Mouse (Mus musculus) CH12.LX (cell line): ENCODE measurements at regions not wholly inside any gene's neighbourhood (a gene's known extent, or its start where the extent isn't known, plus 50 kb on each side); places are given as distances from the start of the nearest gene placed in this dataset.
"Not testable (repeated sequence)": the region's sequence is repeated elsewhere in the genome, so short reads cannot be mapped to it uniquely, and the experiment has no call there.

Experiments
- DNase-seq: peaks from one replicate; pipeline ENCODE4 v3.0.0-alpha.2; 2013; ENCODE audit errors: extremely low read depth
- H3K27ac ChIP-seq: 2 replicates; pipeline ENCODE4 v1.5.1; 2012; ENCODE audit warnings: low read depth, mild to moderate bottlenecking, control low read depth, moderate library complexity; ENCODE audit not compliant: insufficient read depth
- H3K27me3 ChIP-seq: replicated peaks from 2 replicates; pipeline ENCODE3; 2012; ENCODE audit warnings: inconsistent platforms
- H3K36me3 ChIP-seq, 2 experiments: replicated peaks in 1 of 2; 2 replicates each; pipeline versions ENCODE3 to v1.6.1; 2012; ENCODE audit warnings: inconsistent platforms in 1 of 2, low read length in 1 of 2, mild to moderate bottlenecking in 1 of 2, mixed read lengths in 1 of 2, moderate library complexity in 1 of 2; ENCODE audit not compliant: control insufficient read depth in 1 of 2, insufficient read depth in 1 of 2
- H3K4me1 ChIP-seq, 2 experiments: 2 replicates each; pipeline ENCODE4 v1.6.1; 2012; ENCODE audit warnings: inconsistent platforms in 1 of 2, moderate library complexity in 1 of 2; ENCODE audit not compliant: insufficient read depth in 2 of 2, control insufficient read depth in 1 of 2
- H3K4me2 ChIP-seq: 2 replicates; pipeline ENCODE4 v1.6.1; 2012; ENCODE audit warnings: low read depth, mild to moderate bottlenecking, control low read depth; ENCODE audit not compliant: poor library complexity, insufficient read depth, severe bottlenecking
- H3K4me3 ChIP-seq, 3 experiments: fragments of 150-350 bp in 1 of 3; sonication (generic) in 1 of 3; replicated peaks in 1 of 3; 2 replicates each; pipeline versions ENCODE3 to v1.5.1; 2011 to 2012; ENCODE audit warnings: low read depth in 2 of 3, low read length in 2 of 3, mild to moderate bottlenecking in 2 of 3, moderate library complexity in 2 of 3, control low read depth in 1 of 3, improper control_type of control experiment in 1 of 3, inconsistent platforms in 1 of 3, mixed read lengths in 1 of 3; ENCODE audit not compliant: poor library complexity in 1 of 3
- H3K79me2 ChIP-seq: replicated peaks from 2 replicates; pipeline ENCODE4 v1.6.1; 2012; ENCODE audit warnings: mild to moderate bottlenecking, moderate library complexity; ENCODE audit not compliant: control insufficient read depth, poor library complexity, insufficient read depth, severe bottlenecking; ENCODE audit errors: extremely low read depth
- H3K9ac ChIP-seq: 2 replicates; pipeline ENCODE4 v1.6.1; 2012; ENCODE audit warnings: low read depth, mild to moderate bottlenecking, control low read depth, moderate library complexity; ENCODE audit not compliant: insufficient read depth
- H3K9me3 ChIP-seq: replicated peaks from 2 replicates; pipeline ENCODE3; 2012; ENCODE audit warnings: low read length, inconsistent platforms, mixed read lengths
- CHD2 ChIP-seq: IDR thresholded peaks from 2 replicates; pipeline ENCODE4 v1.6.1; 2011; ENCODE audit warnings: low read length, improper control_type of control experiment
- CTCF ChIP-seq, 2 experiments: IDR thresholded peaks in 1 of 2; conservative IDR thresholded peaks in 1 of 2; 2 replicates each; pipeline ENCODE4 v1.5.1; 2011 to 2012; ENCODE audit warnings: low read depth in 2 of 2, low read length in 2 of 2, improper control_type of control experiment in 1 of 2, inconsistent platforms in 1 of 2, mild to moderate bottlenecking in 1 of 2, moderate library complexity in 1 of 2
- ELF1 ChIP-seq: IDR thresholded peaks from 2 replicates; pipeline ENCODE4 v1.6.1; 2014; ENCODE audit warnings: low read depth, mild to moderate bottlenecking, inconsistent platforms, low read length, improper control_type of control experiment
- ETS1 ChIP-seq: conservative IDR thresholded peaks from 2 replicates; pipeline ENCODE4 v1.6.1; 2012; ENCODE audit warnings: low read depth, mild to moderate bottlenecking, inconsistent platforms, low read length, improper control_type of control experiment, moderate library complexity
- GABPA ChIP-seq: IDR thresholded peaks from 2 replicates; pipeline ENCODE4 v1.6.1; 2012; ENCODE audit warnings: low read depth, low read length, improper control_type of control experiment, inconsistent platforms; ENCODE audit not compliant: insufficient replicate concordance
- JUN ChIP-seq: IDR thresholded peaks from 2 replicates; pipeline ENCODE4 v1.6.1; 2011; ENCODE audit warnings: low read depth, mild to moderate bottlenecking, low read length, improper control_type of control experiment, moderate library complexity; ENCODE audit not compliant: insufficient read depth
- JUND ChIP-seq: conservative IDR thresholded peaks from 2 replicates; pipeline ENCODE4 v1.6.1; 2011; ENCODE audit warnings: low read depth, low read length, improper control_type of control experiment
- KAT2A ChIP-seq: IDR thresholded peaks from 2 replicates; pipeline ENCODE4 v1.6.1; 2012; ENCODE audit warnings: low read length, improper control_type of control experiment, inconsistent platforms; ENCODE audit not compliant: insufficient replicate concordance
- MXI1 ChIP-seq: IDR thresholded peaks from 2 replicates; pipeline ENCODE4 v1.6.1; 2011; ENCODE audit warnings: mild to moderate bottlenecking, low read depth, low read length, improper control_type of control experiment
- MYC ChIP-seq: IDR thresholded peaks from 2 replicates; pipeline ENCODE4 v1.6.1; 2011; ENCODE audit warnings: low read depth, mild to moderate bottlenecking, improper control_type of control experiment, low read length
- NELFE ChIP-seq: IDR thresholded peaks from 2 replicates; pipeline ENCODE4 v1.6.1; 2011; ENCODE audit warnings: low read depth, low read length, improper control_type of control experiment
- PAX5 ChIP-seq: IDR thresholded peaks from 2 replicates; pipeline ENCODE4 v1.6.1; 2012; ENCODE audit warnings: low read length, inconsistent platforms, mixed read lengths
- POLR2A ChIP-seq: IDR thresholded peaks from 2 replicates; pipeline ENCODE4 v1.6.1; 2011; ENCODE audit warnings: low read depth, mild to moderate bottlenecking, improper control_type of control experiment, low read length
- RAD21 ChIP-seq: IDR thresholded peaks from 2 replicates; pipeline ENCODE4 v1.6.1; 2011; ENCODE audit warnings: low read depth, mild to moderate bottlenecking, low read length, improper control_type of control experiment, moderate library complexity
- SIN3A ChIP-seq: IDR thresholded peaks from 2 replicates; pipeline ENCODE4 v1.6.1; 2012; ENCODE audit warnings: low read length, improper control_type of control experiment, inconsistent platforms
- TBP ChIP-seq: conservative IDR thresholded peaks from 2 replicates; pipeline ENCODE4 v1.6.1; 2011; ENCODE audit warnings: low read depth, low read length, improper control_type of control experiment
- TCF12 ChIP-seq: IDR thresholded peaks from 2 replicates; pipeline ENCODE4 v1.6.1; 2014; ENCODE audit warnings: low read depth, mild to moderate bottlenecking, inconsistent platforms, low read length, improper control_type of control experiment
- USF1 ChIP-seq: IDR thresholded peaks from 2 replicates; pipeline ENCODE4 v1.6.1; 2014; ENCODE audit warnings: low read depth, mild to moderate bottlenecking, inconsistent platforms, low read length, improper control_type of control experiment
- USF2 ChIP-seq: conservative IDR thresholded peaks from 2 replicates; pipeline ENCODE4 v1.6.1; 2011; ENCODE audit warnings: low read depth, low read length, improper control_type of control experiment
- ZC3H11A ChIP-seq: IDR thresholded peaks from 2 replicates; pipeline ENCODE4 v1.6.1; 2012; ENCODE audit warnings: low read depth, mild to moderate bottlenecking, inconsistent platforms, low read length, improper control_type of control experiment
- ZKSCAN1 ChIP-seq: IDR thresholded peaks from 2 replicates; pipeline ENCODE4 v1.6.1; 2012; ENCODE audit warnings: low read depth, inconsistent platforms, low read length, improper control_type of control experiment, borderline replicate concordance
- dilution Hi-C: fragments of 300-500 bp; cut with MboI; formaldehyde crosslinking; loops from 2 replicates; pipeline ENCODE4 v1.14.3; 2020; ENCODE audit warnings: low sequenced_read_pairs; ENCODE audit not compliant: extremely low pct_unique_long_range_greater_than_20kb, extremely low pct_ligation_motif_present
- in situ Hi-C: fragments of 300-500 bp; cut with MboI; formaldehyde crosslinking; loops from 3 replicates; pipeline ENCODE4 v1.14.3; 2019; ENCODE audit warnings: low sequenced_read_pairs, low pct_ligation_motif_present, low pct_unique_long_range_greater_than_20kb, mixed read lengths

DNA sequence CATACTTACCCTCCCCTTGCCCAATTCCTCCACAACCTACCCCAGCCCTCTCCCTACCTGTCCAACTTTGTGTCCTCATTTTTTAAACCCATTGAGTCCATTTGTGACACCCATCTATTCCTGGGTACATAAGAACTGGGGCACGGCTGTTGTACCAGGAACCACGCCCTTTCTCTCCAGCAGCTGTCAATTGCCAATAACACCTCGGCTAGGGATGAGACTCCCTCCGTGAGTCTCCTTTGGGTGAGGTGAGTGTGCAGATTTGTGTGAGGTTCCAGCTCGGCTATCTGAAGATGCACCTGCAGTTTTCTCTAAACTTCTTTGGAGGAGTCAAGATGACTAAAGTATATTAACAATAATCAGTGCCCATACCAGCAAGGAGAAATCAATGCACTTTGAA, 167.2 kb upstream of the Frmd6 start:
- no peaks in the 10 kb centered on the region for H3K36me3 ChIP-seq
- H3K79me2 ChIP-seq, result no peaks in the 10 kb centered on the region
- no peak overlapping the region for H3K4me2 ChIP-seq
- no peaks in the 10 kb centered on the region for H3K27me3 ChIP-seq
- in situ Hi-C loops, result no loop called here
- H3K9me3 ChIP-seq, result no peaks in the 10 kb centered on the region
- TF ChIP-seq ETS1, result no peak
- TF ChIP-seq PAX5, result no peak
- TF ChIP-seq CHD2, result no peak
- TF ChIP-seq USF1, result no peak
- no peak for TF ChIP-seq RAD21
- TF ChIP-seq JUND, result no peak
- no peak for TF ChIP-seq POLR2A
- TF ChIP-seq TCF12, result no peak
- TF ChIP-seq NELFE, result no peak
- no peak for TF ChIP-seq TBP
- TF ChIP-seq CTCF (conservative IDR thresholded peaks at IDR 0.05 in 1 of 2, IDR thresholded peaks at IDR 0.05 in 1 of 2; ENCODE audit: low read depth in 2 of 2, low read length in 2 of 2), result no peak
- no peak for TF ChIP-seq GABPA
- TF ChIP-seq JUN, result no peak
- no peak for TF ChIP-seq USF2
- TF ChIP-seq SIN3A, result no peak
- TF ChIP-seq ZC3H11A, result no peak
- no peak for TF ChIP-seq ELF1
- no peak for TF ChIP-seq ZKSCAN1
- H3K27ac ChIP-seq, result no peak overlapping the region
- no peak for DNase-seq
- dilution Hi-C loops, result no loop called here
- H3K9ac ChIP-seq, result no peak overlapping the region
- peaks cover 0 to 13% of the 10 kb centered on the region in 2 experiments; a peak in 2 of 4 replicates for H3K4me1 ChIP-seq
- no peak overlapping the region for H3K4me3 ChIP-seq

DNA sequence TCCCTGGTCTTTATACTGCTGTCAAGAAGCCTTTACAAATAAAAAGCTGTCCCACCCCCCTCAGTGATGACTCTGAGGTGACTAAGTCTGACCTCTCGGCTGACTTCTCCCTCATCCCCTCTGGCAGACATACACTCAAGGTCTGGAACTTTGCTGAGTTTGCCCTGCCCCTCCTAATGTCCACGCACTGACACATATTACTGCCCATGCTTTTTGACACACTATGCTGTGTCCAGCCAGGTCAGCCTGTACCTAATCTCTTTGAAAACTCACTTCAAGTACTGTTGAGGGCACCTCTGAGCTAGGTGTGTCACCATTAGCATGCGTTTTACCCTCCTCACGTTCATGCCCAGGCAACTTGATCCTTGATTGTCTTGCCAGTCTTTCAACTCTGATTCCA, 164.9 kb upstream of the Frmd6 start:
- Histone ChIP-seq H3K27me3 (no peaks in the 10 kb centered on the region), H3K9ac (no peak overlapping the region), H3K4me3 (no peak overlapping the region), H3K9me3 (no peaks in the 10 kb centered on the region)
- TF ChIP-seq MYC (no peak), MXI1 (no peak), KAT2A (no peak)
- TF ChIP-seq, all 38 proteins: peak for 0
- H3K27ac ChIP-seq, result no peak overlapping the region
- no peak overlapping the region for H3K4me2 ChIP-seq
- dilution Hi-C loops, result no loop called here
- DNase-seq, result no peak
- H3K79me2 ChIP-seq, result no peaks in the 10 kb centered on the region
- in situ Hi-C loops, result no loop called here
- peaks cover 0 to 13% of the 10 kb centered on the region in 2 experiments; a peak in 2 of 4 replicates for H3K4me1 ChIP-seq
- no peaks in the 10 kb centered on the region for H3K36me3 ChIP-seq

DNA sequence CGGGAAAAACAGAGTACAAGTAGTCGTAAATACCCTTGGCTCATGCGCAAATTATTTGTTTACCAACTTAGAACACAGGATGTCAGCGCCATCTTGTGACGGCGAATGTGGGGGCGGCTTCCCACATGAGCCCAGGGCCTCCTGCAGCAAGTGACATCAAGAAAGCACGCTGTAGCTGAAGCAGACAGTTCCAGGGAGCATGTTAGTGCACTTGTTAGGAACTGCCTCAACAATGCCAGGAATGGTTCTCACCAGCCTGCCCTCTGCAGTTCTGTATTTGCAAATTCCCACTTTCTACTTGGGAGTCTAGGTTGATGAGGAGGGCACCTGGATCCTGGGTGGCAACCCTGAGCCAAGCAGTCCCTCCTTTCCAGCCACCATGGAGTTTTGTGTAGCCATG, 157.2 kb upstream of the Frmd6 start:
- H3K79me2 ChIP-seq, dilution Hi-C loops, H3K9ac ChIP-seq, H3K4me3 ChIP-seq, H3K4me2 ChIP-seq, in situ Hi-C loops, DNase-seq, H3K4me1 ChIP-seq, H3K9me3 ChIP-seq, H3K27ac ChIP-seq, H3K27me3 ChIP-seq, H3K36me3 ChIP-seq: not testable (repeated sequence)
